Comparison of ENCODE assay signal across 11 mouse cellular contexts in genomic region chr4:133197355-133197754, GRCm38 (mm10). TPM values are rescaled to one million over a fixed set of nuclear protein-coding genes. Genes with fewer than 3 reads are reported as not detected.
DNase-seq lines count a peak whose midpoint lies in the region; ATAC-seq and TF ChIP-seq lines count a peak whose summit lies in the region.
"Had no signal": no experiment of that assay in that cellular context is flagged by ENCODE, and none has a peak within 500 bp of the region (broad histone marks: within the 10 kb centered on the region; RNA-seq: fewer than 3 reads in every experiment).

No protein-coding gene starts in this region.

- H3K9ac ChIP-seq in lung, embryonic 16.5 days (ENCODE audit: low read length) = peak overlapping the region; percentile 41
- H3K9ac ChIP-seq in intestine, postnatal 0 days (ENCODE audit: low read depth, low read length) = no peak overlapping the region
- 0 out of 2 replicates have a peak overlapping the region, but pooled peaks have one; percentile 9 for H3K9ac ChIP-seq in stomach, embryonic 16.5 days (ENCODE audit: low read length)

- TF ChIP-seq POLR2A in lung, adult 2 months (IDR thresholded peaks at IDR 0.05; ENCODE audit: borderline replicate concordance, extremely low read depth, low read depth, low read length) = no peak

- peaks cover 33% of the 10 kb centered on the region for H3K36me3 ChIP-seq in lung, embryonic 16.5 days (ENCODE audit: control insufficient read depth, insufficient read depth, low read length)
- peaks cover 36% of the 10 kb centered on the region for H3K36me3 ChIP-seq in intestine, postnatal 0 days (ENCODE audit: control insufficient read depth, insufficient read depth)
- H3K36me3 ChIP-seq in stomach, embryonic 16.5 days (ENCODE audit: control insufficient read depth, insufficient read depth, low read length) = peaks cover 14% of the 10 kb centered on the region

- no peaks in the 10 kb centered on the region for H3K27me3 ChIP-seq in lung, embryonic 16.5 days (ENCODE audit: control insufficient read depth, insufficient read depth, low read depth, low read length)
- no peaks in the 10 kb centered on the region for H3K27me3 ChIP-seq in intestine, postnatal 0 days (replicated peaks; ENCODE audit: control insufficient read depth, insufficient read depth, low read length)
- no peaks in the 10 kb centered on the region for H3K27me3 ChIP-seq in stomach, embryonic 16.5 days (ENCODE audit: control insufficient read depth, insufficient read depth, low read length)

- intact Hi-C loops in gastrocnemius, adult 2 months (cut with DNase I) = loop anchor here (5.0 kb wide), 1 partner anchor 65 kb away; the partner anchor contains the start of gene Wasf2

- H3K4me3 ChIP-seq in gastrocnemius, adult 2 months = no peak overlapping the region
- H3K4me3 ChIP-seq in lung, embryonic 16.5 days (ENCODE audit: low read length) = no peak overlapping the region
- no peak overlapping the region for H3K4me3 ChIP-seq in lung, adult 2 months (replicated peaks; ENCODE audit: extremely low read depth, low read depth, low read length)
- H3K4me3 ChIP-seq in intestine, postnatal 0 days (ENCODE audit: low read depth, low read length) = no peak overlapping the region
- no peak overlapping the region for H3K4me3 ChIP-seq in stomach, embryonic 16.5 days (replicated peaks; ENCODE audit: low read length)

- WGBS in lung, embryonic 16.5 days = 31% methylated on average over 5 of the region's 5 CpGs
- 48% methylated on average over 5 of the region's 5 CpGs for WGBS in lung, adult 2 months
- WGBS in intestine, postnatal 0 days = 20% methylated on average over 5 of the region's 5 CpGs
- WGBS in stomach, embryonic 16.5 days = 26% methylated on average over 5 of the region's 5 CpGs

- H3K4me2 ChIP-seq in lung, embryonic 16.5 days (ENCODE audit: low read depth, low read length) = no peak overlapping the region
- H3K4me2 ChIP-seq in intestine, postnatal 0 days (replicated peaks; ENCODE audit: low read depth) = no peak overlapping the region; the same call in 1 of the 2 replicates
- H3K4me2 ChIP-seq in stomach, embryonic 16.5 days (ENCODE audit: low read depth, low read length) = no peak overlapping the region

- no peaks in the 10 kb centered on the region for H3K9me3 ChIP-seq in lung, embryonic 16.5 days (ENCODE audit: control insufficient read depth, low read length)
- no peaks in the 10 kb centered on the region for H3K9me3 ChIP-seq in intestine, postnatal 0 days (ENCODE audit: control insufficient read depth)
- H3K9me3 ChIP-seq in stomach, embryonic 16.5 days (replicated peaks; ENCODE audit: control insufficient read depth, low read length) = no peaks in the 10 kb centered on the region

- peak overlapping the region; percentile 69 for H3K27ac ChIP-seq in gastrocnemius, adult 2 months
- peak overlapping the region; percentile 77 for H3K27ac ChIP-seq in lung, embryonic 16.5 days (ENCODE audit: low read length)
- peak overlapping the region; percentile 57; the same call in 1 of the 2 replicates for H3K27ac ChIP-seq in intestine, postnatal 0 days (ENCODE audit: low read depth, low read length)
- peak overlapping the region; percentile 75 for H3K27ac ChIP-seq in stomach, embryonic 16.5 days (ENCODE audit: low read length)

- no peak for DNase-seq in gastrocnemius, adult 2 months
- no peak for DNase-seq in gastrocnemius, postnatal 25 days
- DNase-seq in lung, adult 2 months = no peak
- no peak for DNase-seq in spleen, adult 18-20 months
- DNase-seq: gastrocnemius, postnatal 36 days; lung, postnatal 36 days had no signal

- TF ChIP-seq CTCF in gastrocnemius, adult 2 months (IDR thresholded peaks at IDR 0.05) = no peak
- no peak for TF ChIP-seq CTCF in lung, adult 2 months (IDR thresholded peaks at IDR 0.05; ENCODE audit: insufficient read depth, low read length)
- no peak for TF ChIP-seq CTCF in intestine, postnatal 0 days (IDR thresholded peaks at IDR 0.05; ENCODE audit: low read depth)

- no peak for ATAC-seq in lung, embryonic 16.5 days (ENCODE audit: low read depth)
- ATAC-seq in intestine, postnatal 0 days = no peak
- no peak for ATAC-seq in stomach, embryonic 16.5 days (ENCODE audit: insufficient read depth, low FRiP score)
- ATAC-seq in megakaryocyte progenitor cell, adult 5-6 weeks (replicated peaks; ENCODE audit: poor library complexity) = no peak

- peaks cover 49% of the 10 kb centered on the region for H3K4me1 ChIP-seq in lung, embryonic 16.5 days (replicated peaks; ENCODE audit: control insufficient read depth, insufficient read depth, low read length)
- peaks cover 7% of the 10 kb centered on the region for H3K4me1 ChIP-seq in lung, adult 2 months (ENCODE audit: control insufficient read depth, insufficient read depth, low read length)
- peaks cover 14% of the 10 kb centered on the region for H3K4me1 ChIP-seq in intestine, postnatal 0 days (replicated peaks; ENCODE audit: control insufficient read depth, insufficient read depth, low read length)
- H3K4me1 ChIP-seq in stomach, embryonic 16.5 days (ENCODE audit: control insufficient read depth, insufficient read depth, low read length) = peaks cover 46% of the 10 kb centered on the region

RNA-seq across cellular contexts. Expression of gene Cd164l2, which starts 14.6 kb away (rescaled TPM):
- under 1 TPM in 1 of 2 experiments, not detected in 1; 0.26 TPM for total RNA-seq in gastrocnemius, adult 2 months (2021)
- not detected for total RNA-seq in gastrocnemius, postnatal 25 days (2021)
- polyA plus RNA-seq in lung, embryonic 16.5 days (2015; fragmentation: Nextera tagmentation; extraction: Ambion mirVana) = 7.7 and 13.2 TPM in 2 replicates
- polyA plus RNA-seq in lung, adult 2 months (2012; rRNA removed) = 2.8 and 4.3 TPM in 2 replicates
- 0.58 and 0.94 TPM in 2 replicates for polyA plus RNA-seq in intestine, postnatal 0 days (2015; fragmentation: Nextera tagmentation; extraction: Ambion mirVana)
- 9.2 and 9.5 TPM in 2 replicates for polyA plus RNA-seq in stomach, embryonic 16.5 days (2015; fragmentation: Nextera tagmentation; extraction: Ambion mirVana)
- total RNA-seq in megakaryocyte progenitor cell, adult 5-6 weeks (2015) = not detected in 2 replicates
- total RNA-seq in megakaryocyte progenitor cell, adult 5-6 weeks (2017) = not detected in 2 replicates

RNA-seq across cellular contexts. Expression of gene Gpr3, which starts 15.0 kb away (rescaled TPM):
- not detected for total RNA-seq in gastrocnemius, adult 2 months (2021)
- not detected for total RNA-seq in gastrocnemius, postnatal 25 days (2021)
- 0.15 TPM in 1 of 2 replicates, not detected in the other for polyA plus RNA-seq in lung, embryonic 16.5 days (2015; fragmentation: Nextera tagmentation; extraction: Ambion mirVana)
- polyA plus RNA-seq in lung, adult 2 months (2012; rRNA removed) = 0.18 and 0.60 TPM in 2 replicates
- 0.05 TPM in 1 of 2 replicates, not detected in the other for polyA plus RNA-seq in intestine, postnatal 0 days (2015; fragmentation: Nextera tagmentation; extraction: Ambion mirVana)
- 0.12 TPM in 1 of 2 replicates, not detected in the other for polyA plus RNA-seq in stomach, embryonic 16.5 days (2015; fragmentation: Nextera tagmentation; extraction: Ambion mirVana)
- total RNA-seq in megakaryocyte progenitor cell, adult 5-6 weeks (2015) = not detected in 2 replicates
- total RNA-seq in megakaryocyte progenitor cell, adult 5-6 weeks (2017) = 0.08 TPM in 1 of 2 replicates, not detected in the other
- total RNA-seq: gastrocnemius, postnatal 36 days had no signal
- polyA plus RNA-seq: small intestine, adult 2 months had no signal

RNA-seq across cellular contexts. Expression of gene Map3k6, which starts 43.3 kb away (rescaled TPM):
- total RNA-seq in gastrocnemius, adult 2 months (2021) = 10 to 100 TPM; 10.5 to 15.0 TPM
- total RNA-seq in gastrocnemius, postnatal 25 days (2021) = 10 to 100 TPM in 1 of 2 experiments, 1 to 10 TPM in 1; 5.8 to 12.5 TPM
- polyA plus RNA-seq in lung, embryonic 16.5 days (2015; fragmentation: Nextera tagmentation; extraction: Ambion mirVana) = 4.2 and 4.3 TPM in 2 replicates
- polyA plus RNA-seq in lung, adult 2 months (2012; rRNA removed) = 27.9 and 38.2 TPM in 2 replicates
- polyA plus RNA-seq in intestine, postnatal 0 days (2015; fragmentation: Nextera tagmentation; extraction: Ambion mirVana) = 1.8 TPM in 2 replicates
- 17.1 and 21.0 TPM in 2 replicates for polyA plus RNA-seq in stomach, embryonic 16.5 days (2015; fragmentation: Nextera tagmentation; extraction: Ambion mirVana)
- total RNA-seq in megakaryocyte progenitor cell, adult 5-6 weeks (2015) = 3.6 and 4.6 TPM in 2 replicates
- 0.87 and 6.1 TPM in 2 replicates for total RNA-seq in megakaryocyte progenitor cell, adult 5-6 weeks (2017)
